Mouse (Mus musculus): ENCODE measurements around the gene Fam24b. TPM values are rescaled to one million over a fixed set of nuclear protein-coding genes. Genes with fewer than 3 reads are reported as not detected.

Gene Fam24b
- polyA plus RNA-seq, 1 experiment from 2014 or later, result not detected

DNA sequence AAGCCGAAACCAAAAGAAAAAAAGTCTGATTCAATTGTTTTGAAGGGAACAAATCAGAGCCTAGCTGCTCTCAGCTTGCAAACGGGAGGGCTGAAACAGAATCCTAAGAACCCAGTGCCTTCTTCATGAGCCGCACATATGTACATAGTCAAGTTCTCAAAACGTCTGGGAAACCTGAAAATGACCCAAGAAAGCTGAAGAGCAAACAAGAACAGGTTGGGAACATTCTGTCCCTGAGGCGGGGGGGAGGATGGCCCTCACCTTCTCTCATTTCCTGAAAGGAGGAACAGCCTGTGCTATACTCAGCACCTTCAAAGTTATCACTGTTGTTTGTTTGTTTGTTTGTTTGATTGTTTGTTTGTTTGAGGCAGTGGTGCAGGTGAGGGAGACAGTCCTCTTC lies 22.6 kb downstream of the Fam24b start:
- no peaks in the 10 kb centered on the region for H3K4me1 ChIP-seq (replicated peaks; ENCODE audit: control insufficient read depth, insufficient read depth, low read length)
- H3K27ac ChIP-seq, result no peak overlapping the region
- H3K27me3 ChIP-seq (ENCODE audit: control insufficient read depth, insufficient read depth, low read length), result no peaks in the 10 kb centered on the region
- H3K4me3 ChIP-seq (replicated peaks; ENCODE audit: low read length), result no peak overlapping the region
- H3K4me2 ChIP-seq (replicated peaks), result no peak overlapping the region
- no peaks in the 10 kb centered on the region for H3K9me3 ChIP-seq (ENCODE audit: control insufficient read depth, low read length)
- DNase-seq (ENCODE audit: low spot score), result no peak
- ATAC-seq (ENCODE audit: low FRiP score), result no peak
- H3K9ac ChIP-seq, result no peak overlapping the region
- H3K36me3 ChIP-seq (replicated peaks; ENCODE audit: control insufficient read depth, insufficient read depth), result no peaks in the 10 kb centered on the region
- 88% methylated on average over 5 of the region's 5 CpGs for WGBS

DNA sequence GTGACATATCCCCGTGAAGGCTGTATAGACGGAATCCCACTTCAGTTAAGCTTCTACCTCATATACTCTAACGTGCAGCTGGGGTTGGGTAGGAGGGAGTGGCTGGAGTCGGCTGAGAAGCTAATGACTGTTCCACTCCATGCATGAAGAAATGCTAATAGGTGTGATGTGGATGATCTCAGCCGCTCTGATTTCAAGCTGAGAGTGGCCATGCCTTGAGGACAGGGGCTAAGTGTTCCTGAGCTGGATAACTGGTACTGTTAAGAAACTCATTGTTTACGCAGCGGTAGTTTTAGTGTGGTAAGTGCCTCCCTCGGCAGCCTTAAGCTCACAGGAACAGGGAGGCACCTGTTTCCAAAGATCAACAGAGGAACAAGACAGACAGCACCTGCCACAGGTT lies 26.0 kb downstream of the Fam24b start:
- Histone ChIP-seq H3K27ac (no peak overlapping the region), H3K9ac (no peak overlapping the region), H3K4me2 (replicated peaks) (no peak overlapping the region), H3K36me3 (replicated peaks; ENCODE audit: control insufficient read depth, insufficient read depth) (no peaks in the 10 kb centered on the region), H3K4me1 (replicated peaks; ENCODE audit: control insufficient read depth, insufficient read depth, low read length) (no peaks in the 10 kb centered on the region), H3K27me3 (ENCODE audit: control insufficient read depth, insufficient read depth, low read length) (no peaks in the 10 kb centered on the region), H3K4me3 (replicated peaks; ENCODE audit: low read length) (no peak overlapping the region), H3K9me3 (ENCODE audit: control insufficient read depth, low read length) (no peaks in the 10 kb centered on the region)
- 83% methylated on average over 8 of the region's 8 CpGs for WGBS
- no peak for DNase-seq (ENCODE audit: low spot score)
- ATAC-seq (ENCODE audit: low FRiP score), result no peak

DNA sequence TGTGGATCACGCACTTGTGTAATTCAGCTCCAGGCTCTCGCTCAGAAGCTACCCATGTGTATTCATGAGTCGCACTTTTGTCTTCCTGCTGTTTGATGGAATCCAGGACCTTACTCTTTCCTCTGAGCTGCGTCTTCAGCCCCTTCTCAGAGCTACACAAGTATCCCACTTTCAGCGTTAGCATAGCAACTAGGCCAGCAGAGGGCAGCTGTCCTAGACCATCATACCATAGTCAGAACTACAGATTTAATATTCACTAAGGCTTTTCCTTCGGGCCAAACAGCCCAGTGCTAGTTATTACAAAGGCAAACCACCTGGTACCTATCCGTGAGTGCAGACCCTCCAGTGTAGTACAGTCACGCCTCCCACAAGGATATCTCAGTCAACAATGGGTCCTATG lies 32.2 kb downstream of the Fam24b start:
- Histone ChIP-seq H3K9me3 (ENCODE audit: control insufficient read depth, low read length) (no peaks in the 10 kb centered on the region), H3K4me2 (replicated peaks) (no peak overlapping the region), H3K36me3 (replicated peaks; ENCODE audit: control insufficient read depth, insufficient read depth) (no peaks in the 10 kb centered on the region), H3K27me3 (ENCODE audit: control insufficient read depth, insufficient read depth, low read length) (no peaks in the 10 kb centered on the region), H3K27ac (no peak overlapping the region), H3K4me1 (replicated peaks; ENCODE audit: control insufficient read depth, insufficient read depth, low read length) (no peaks in the 10 kb centered on the region), H3K9ac (no peak overlapping the region), H3K4me3 (replicated peaks; ENCODE audit: low read length) (no peak overlapping the region)
- DNase-seq (ENCODE audit: low spot score), result no peak
- WGBS, result 81% methylated on average over 8 of the region's 8 CpGs
- no peak for ATAC-seq (ENCODE audit: low FRiP score)

Other genes starting within 250 kb of the Fam24b start
- not detected in 2 replicates for gene 4933402N03Rik, start 183.2 kb downstream of the Fam24b start, polyA plus RNA-seq (2014; fragmentation: Nextera tagmentation; extraction: Ambion mirVana)
- gene 5430419D17Rik, start 155.1 kb downstream of the Fam24b start, polyA plus RNA-seq (2014; fragmentation: Nextera tagmentation; extraction: Ambion mirVana), result 0.03 TPM in 1 of 2 replicates, not detected in the other
- gene Cuzd1, start 7.2 kb downstream of the Fam24b start, polyA plus RNA-seq (2014; fragmentation: Nextera tagmentation; extraction: Ambion mirVana), result not detected in 2 replicates
- gene Fam24a, start 4.3 kb upstream of the Fam24b start, polyA plus RNA-seq (2014; fragmentation: Nextera tagmentation; extraction: Ambion mirVana), result not detected in 2 replicates
- 30.0 and 30.6 TPM in 2 replicates for gene 2310057M21Rik, start 33.2 kb upstream of the Fam24b start, polyA plus RNA-seq (2014; fragmentation: Nextera tagmentation; extraction: Ambion mirVana)
- gene Pstk, start 41.6 kb upstream of the Fam24b start, polyA plus RNA-seq (2014; fragmentation: Nextera tagmentation; extraction: Ambion mirVana), result 42.5 and 50.1 TPM in 2 replicates
- gene Ikzf5, start 81.0 kb upstream of the Fam24b start, polyA plus RNA-seq (2014; fragmentation: Nextera tagmentation; extraction: Ambion mirVana), result 15.7 and 18.0 TPM in 2 replicates
- 91.3 and 101 TPM in 2 replicates for gene Acadsb, start 81.1 kb upstream of the Fam24b start, polyA plus RNA-seq (2014; fragmentation: Nextera tagmentation; extraction: Ambion mirVana)
- gene Hmx3, start 213.4 kb upstream of the Fam24b start, polyA plus RNA-seq (2014; fragmentation: Nextera tagmentation; extraction: Ambion mirVana), result 1.5 and 1.8 TPM in 2 replicates
- 1.3 and 1.9 TPM in 2 replicates for gene Hmx2, start 219.3 kb upstream of the Fam24b start, polyA plus RNA-seq (2014; fragmentation: Nextera tagmentation; extraction: Ambion mirVana)
- gene Bub3, start 230.7 kb upstream of the Fam24b start, polyA plus RNA-seq (2014; fragmentation: Nextera tagmentation; extraction: Ambion mirVana), result 157 and 158 TPM in 2 replicates

Measured in hindbrain, embryonic 14.5 days (tissue).